Mouse (Mus musculus) kidney, adult 11 months (tissue): ENCODE results near the gene Rhcg.

Experiments
- DNase-seq: peaks from one replicate; pipeline ENCODE4 v3.0.0; 2022

Rhcg gene

DNA sequence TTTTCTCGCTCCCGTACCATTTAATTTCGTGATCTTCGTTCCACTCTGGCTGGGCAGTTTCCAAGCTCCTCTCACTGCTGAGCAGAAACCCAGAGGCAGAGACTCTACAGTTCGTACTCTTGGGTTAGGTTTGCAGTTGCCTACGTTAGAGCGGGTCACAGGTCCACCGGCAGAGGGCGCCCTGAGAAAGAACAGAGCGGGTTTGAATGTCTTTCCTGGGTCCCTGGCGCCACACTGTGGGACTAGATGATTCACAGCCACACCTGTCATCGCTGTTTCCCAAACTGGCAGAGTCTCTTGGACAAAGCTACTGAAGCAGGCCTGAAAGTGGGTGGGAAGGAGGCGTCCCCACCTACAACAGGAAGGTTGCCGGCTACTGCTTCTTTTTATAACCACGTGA, 70.4 kb downstream of the Rhcg start:
- peak; percentile 58 for DNase-seq

DNA sequence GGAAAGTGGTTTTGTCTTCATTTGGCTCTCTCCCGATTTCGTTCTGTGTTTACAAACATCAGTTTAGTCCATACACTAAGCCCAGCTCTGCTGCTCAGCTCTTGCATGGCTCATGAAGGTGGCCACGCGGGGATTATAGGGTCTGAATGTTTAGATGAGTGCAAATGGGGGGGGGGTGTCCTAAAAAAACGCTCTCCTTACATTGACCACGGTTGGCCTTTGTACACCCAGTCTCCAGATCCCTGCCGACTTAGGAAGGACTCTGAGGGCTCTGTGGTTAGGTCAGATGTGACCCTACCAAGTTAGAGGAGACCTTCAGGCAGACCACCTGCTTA, 72.4 kb downstream of the Rhcg start:
- DNase-seq, result no peak

DNA sequence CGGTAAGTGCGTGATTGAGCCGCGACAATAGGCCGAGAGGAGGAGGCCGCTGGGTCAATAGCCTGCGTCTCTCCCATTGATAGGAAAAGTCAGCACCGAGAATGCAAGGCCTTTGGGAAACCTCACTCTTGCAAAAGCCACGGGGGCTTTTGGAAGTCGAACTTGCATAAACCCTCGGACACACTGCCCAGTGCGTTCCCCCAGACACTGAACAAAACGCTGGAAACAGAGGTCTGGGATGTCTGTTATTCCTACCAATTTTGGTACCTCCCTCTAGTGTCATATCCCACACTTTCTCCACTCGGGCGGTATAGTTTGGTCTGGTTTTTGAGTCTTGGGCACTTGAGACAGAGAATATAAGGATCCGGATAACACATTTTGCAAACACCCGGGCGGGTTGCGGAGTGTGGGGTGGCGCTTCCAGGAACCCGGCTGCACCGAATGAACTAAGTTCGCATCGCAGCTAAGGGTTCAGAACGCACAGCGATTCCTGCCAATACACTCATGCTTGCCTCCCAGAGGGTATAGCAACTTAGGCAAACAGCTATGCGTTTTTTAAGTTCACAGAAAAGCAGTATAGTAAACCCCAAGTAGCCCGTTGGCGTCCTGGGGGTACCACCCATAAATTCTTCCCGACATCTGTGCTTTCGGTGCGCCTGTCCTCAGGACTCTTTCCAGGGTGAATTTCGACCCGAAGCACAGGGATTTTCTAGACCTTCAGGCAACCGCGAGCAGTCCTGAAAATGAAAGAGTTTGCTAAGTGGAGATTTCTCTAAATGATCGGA, 73.0 kb downstream of the Rhcg start:
- no peak for DNase-seq
